17 mouse cellular contexts compared by ENCODE assay signal in genomic region chr17:32280575-32280974, GRCm38 (mm10).
"Had no signal": no experiment of that assay in that cellular context is flagged by ENCODE, and none has a peak within 500 bp of the region (broad histone marks: within the 10 kb centered on the region; RNA-seq: fewer than 3 reads in every experiment).

No protein-coding gene starts in this region.

- ATAC-seq: liver, postnatal 0 days; lung, postnatal 0 days; midbrain, embryonic 15.5 days had no signal

- H3K9me3 ChIP-seq: midbrain, embryonic 12.5 days; midbrain, embryonic 15.5 days had no signal

- H3K4me2 ChIP-seq: liver, embryonic 11.5 days; lung, embryonic 14.5 days; midbrain, embryonic 12.5 days; midbrain, embryonic 15.5 days had no signal

- H3K36me3 ChIP-seq: midbrain, embryonic 12.5 days; midbrain, embryonic 15.5 days had no signal

- H3K9ac ChIP-seq: liver, embryonic 14.5 days; liver, postnatal 0 days; lung, embryonic 14.5 days; midbrain, embryonic 12.5 days; midbrain, embryonic 15.5 days had no signal

- H3K27ac ChIP-seq: kidney, postnatal 0 days; layer of hippocampus, adult 2 months; liver, embryonic 14.5 days; macrophage; midbrain, embryonic 12.5 days; midbrain, embryonic 15.5 days; stomach, postnatal 0 days had no signal

- H3K4me3 ChIP-seq: layer of hippocampus, adult 2 months; midbrain, embryonic 12.5 days; midbrain, embryonic 15.5 days; myocyte had no signal

- DNase-seq: kidney, adult 2 months; kidney, postnatal 25 days; layer of hippocampus, adult 9-11 months; liver, postnatal 0 days; lung, embryonic 14.5 days; thymus, adult 2 months; thymus, postnatal 25 days had no signal

- H3K27me3 ChIP-seq: midbrain, embryonic 12.5 days; midbrain, embryonic 15.5 days had no signal
